Mouse (Mus musculus): ENCODE data around the gene Cyp3a41a.
"Not testable (repeated sequence)": the region's sequence is repeated elsewhere in the genome, so short reads cannot be mapped to it uniquely, and the experiment has no call there.

Gene Cyp3a41a

GRCm38 (mm10) chr5:145720036-145720435, at the start of gene Cyp3a41a:
Gene Cyp3a41a, minus strand, starts transcription at chr5:145720136.
- not testable (repeated sequence) for DNase-seq (ENCODE audit: low read depth, low spot score)

DNA sequence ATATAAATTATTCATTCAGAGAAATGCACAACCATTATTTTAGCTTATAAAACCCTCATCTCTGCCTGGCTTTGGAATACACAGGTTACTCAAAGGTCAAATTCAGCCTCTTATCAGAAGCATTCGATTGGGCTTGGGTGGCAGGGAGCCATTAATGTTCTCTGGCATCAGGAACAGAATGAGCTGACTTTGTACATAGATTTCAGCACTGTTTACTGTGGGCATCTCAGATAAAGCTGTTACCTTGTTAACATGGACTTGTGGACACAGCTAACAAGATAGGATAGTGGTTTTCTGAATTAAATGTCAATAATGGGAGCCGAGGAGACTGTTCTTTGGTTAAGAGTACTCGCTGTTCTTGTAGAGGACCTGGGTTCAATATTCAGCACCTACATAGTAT, 17.6 kb upstream of the Cyp3a41a start:
- not testable (repeated sequence) for DNase-seq (ENCODE audit: low read depth, low spot score)

- not testable (repeated sequence) for DNase-seq (ENCODE audit: low read depth, low spot score)
Measured at GRCm38 (mm10) chr5:145714296-145714695, 5.6 kb downstream of the Cyp3a41a start.

GRCm38 (mm10) chr5:145707372-145707771, 12.6 kb downstream of the Cyp3a41a start:
- DNase-seq (ENCODE audit: low read depth, low spot score): not testable (repeated sequence)

DNA sequence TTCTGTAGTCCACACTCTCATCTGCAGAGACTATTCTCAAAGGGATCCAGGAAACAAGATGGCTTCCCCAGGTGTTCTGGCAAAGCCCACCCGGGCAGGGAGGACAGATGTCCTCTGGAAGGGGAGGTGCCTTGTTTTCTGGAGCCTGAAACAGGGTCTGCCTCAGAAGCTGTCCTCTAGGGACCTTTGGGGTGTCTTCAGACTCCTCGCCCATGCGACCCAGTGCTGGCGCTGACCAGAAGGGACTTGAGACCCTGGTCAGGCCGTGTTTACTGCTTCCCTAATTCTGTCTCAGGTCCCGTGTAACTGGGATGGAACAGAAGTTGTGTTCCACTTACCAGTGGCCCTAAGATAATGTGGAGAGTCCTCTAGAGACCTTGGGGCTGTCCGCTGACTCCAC, 57.9 kb downstream of the Cyp3a41a start:
- DNase-seq (ENCODE audit: low read depth, low spot score): no peak

- no peak for DNase-seq (ENCODE audit: low read depth, low spot score)
Measured at GRCm38 (mm10) chr5:145647779-145648178, 72.2 kb downstream of the Cyp3a41a start.
